Mouse (Mus musculus): Measurements from ENCODE around the gene 0610010K14Rik.

Gene 0610010K14Rik

GRCm38 (mm10) chr11:70237457-70238167, at the start of gene 0610010K14Rik:
TSS of gene 0610010K14Rik (minus strand) at chr11:70237914.
- Histone ChIP-seq H3K36me3 (ENCODE audit: control insufficient read depth, insufficient read depth, low read length, poor library complexity, severe bottlenecking) (peaks cover 2% of the 10 kb centered on the region; the same call in 1 of the 2 replicates), H3K27me3 (ENCODE audit: control insufficient read depth, insufficient read depth, low read length, poor library complexity, severe bottlenecking) (no peaks in the 10 kb centered on the region)
- DNase-seq (ENCODE audit: low read depth, low spot score): peak; percentile 98

GRCm38 (mm10) chr11:70285686-70286085, 48.0 kb upstream of the 0610010K14Rik start:
- Histone ChIP-seq H3K36me3 (ENCODE audit: control insufficient read depth, insufficient read depth, low read length, poor library complexity, severe bottlenecking) (no peaks in the 10 kb centered on the region; the same call in 1 of the 2 replicates), H3K27me3 (ENCODE audit: control insufficient read depth, insufficient read depth, low read length, poor library complexity, severe bottlenecking) (no peaks in the 10 kb centered on the region; the same call in 1 of the 2 replicates)
- no peak for DNase-seq (ENCODE audit: low read depth, low spot score)

- Histone ChIP-seq H3K27me3 (ENCODE audit: control insufficient read depth, insufficient read depth, low read length, poor library complexity, severe bottlenecking) (no peaks in the 10 kb centered on the region; the same call in 1 of the 2 replicates), H3K36me3 (ENCODE audit: control insufficient read depth, insufficient read depth, low read length, poor library complexity, severe bottlenecking) (no peaks in the 10 kb centered on the region; the same call in 1 of the 2 replicates)
- DNase-seq (ENCODE audit: low read depth, low spot score): no peak
Observed at GRCm38 (mm10) chr11:70284757-70285156, 47.0 kb upstream of the 0610010K14Rik start.

- Histone ChIP-seq H3K27me3 (ENCODE audit: control insufficient read depth, insufficient read depth, low read length, poor library complexity, severe bottlenecking) (no peaks in the 10 kb centered on the region; the same call in 1 of the 2 replicates), H3K36me3 (ENCODE audit: control insufficient read depth, insufficient read depth, low read length, poor library complexity, severe bottlenecking) (no peaks in the 10 kb centered on the region; the same call in 1 of the 2 replicates)
- DNase-seq (ENCODE audit: low read depth, low spot score): no peak
Observed at GRCm38 (mm10) chr11:70283666-70284065, 46.0 kb upstream of the 0610010K14Rik start.

- H3K27me3 ChIP-seq (ENCODE audit: control insufficient read depth, insufficient read depth, low read length, poor library complexity, severe bottlenecking): no peaks in the 10 kb centered on the region; the same call in 1 of the 2 replicates
- H3K36me3 ChIP-seq (ENCODE audit: control insufficient read depth, insufficient read depth, low read length, poor library complexity, severe bottlenecking): no peaks in the 10 kb centered on the region; the same call in 1 of the 2 replicates
- DNase-seq (ENCODE audit: low read depth, low spot score): no peak
Observed at GRCm38 (mm10) chr11:70280441-70280840, 42.7 kb upstream of the 0610010K14Rik start.

- Histone ChIP-seq H3K27me3 (ENCODE audit: control insufficient read depth, insufficient read depth, low read length, poor library complexity, severe bottlenecking) (no peaks in the 10 kb centered on the region; the same call in 1 of the 2 replicates), H3K36me3 (ENCODE audit: control insufficient read depth, insufficient read depth, low read length, poor library complexity, severe bottlenecking) (no peaks in the 10 kb centered on the region; the same call in 1 of the 2 replicates)
- no peak for DNase-seq (ENCODE audit: low read depth, low spot score)
Observed at GRCm38 (mm10) chr11:70278961-70279360, 41.2 kb upstream of the 0610010K14Rik start.

- H3K27me3 ChIP-seq (ENCODE audit: control insufficient read depth, insufficient read depth, low read length, poor library complexity, severe bottlenecking): no peaks in the 10 kb centered on the region
- H3K36me3 ChIP-seq (ENCODE audit: control insufficient read depth, insufficient read depth, low read length, poor library complexity, severe bottlenecking): no peaks in the 10 kb centered on the region
- DNase-seq (ENCODE audit: low read depth, low spot score): no peak
Observed at GRCm38 (mm10) chr11:70271641-70272040, 33.9 kb upstream of the 0610010K14Rik start.

- Histone ChIP-seq H3K27me3 (ENCODE audit: control insufficient read depth, insufficient read depth, low read length, poor library complexity, severe bottlenecking) (no peaks in the 10 kb centered on the region), H3K36me3 (ENCODE audit: control insufficient read depth, insufficient read depth, low read length, poor library complexity, severe bottlenecking) (no peaks in the 10 kb centered on the region)
- no peak for DNase-seq (ENCODE audit: low read depth, low spot score)
Observed at GRCm38 (mm10) chr11:70266405-70266804, 28.7 kb upstream of the 0610010K14Rik start.

GRCm38 (mm10) chr11:70265819-70266218, 28.1 kb upstream of the 0610010K14Rik start:
- Histone ChIP-seq H3K27me3 (ENCODE audit: control insufficient read depth, insufficient read depth, low read length, poor library complexity, severe bottlenecking) (no peaks in the 10 kb centered on the region), H3K36me3 (ENCODE audit: control insufficient read depth, insufficient read depth, low read length, poor library complexity, severe bottlenecking) (no peaks in the 10 kb centered on the region)
- DNase-seq (ENCODE audit: low read depth, low spot score): no peak

- no peak for DNase-seq (ENCODE audit: low read depth, low spot score)
- no peaks in the 10 kb centered on the region for H3K27me3 ChIP-seq (ENCODE audit: control insufficient read depth, insufficient read depth, low read length, poor library complexity, severe bottlenecking)
- H3K36me3 ChIP-seq (ENCODE audit: control insufficient read depth, insufficient read depth, low read length, poor library complexity, severe bottlenecking): no peaks in the 10 kb centered on the region
Observed at GRCm38 (mm10) chr11:70265252-70265651, 27.5 kb upstream of the 0610010K14Rik start.

GRCm38 (mm10) chr11:70259035-70259434, 21.3 kb upstream of the 0610010K14Rik start:
- Histone ChIP-seq H3K27me3 (ENCODE audit: control insufficient read depth, insufficient read depth, low read length, poor library complexity, severe bottlenecking) (peaks cover 2% of the 10 kb centered on the region; the same call in 1 of the 2 replicates), H3K36me3 (ENCODE audit: control insufficient read depth, insufficient read depth, low read length, poor library complexity, severe bottlenecking) (no peaks in the 10 kb centered on the region)
- DNase-seq (ENCODE audit: low read depth, low spot score): no peak

GRCm38 (mm10) chr11:70254931-70255531, 17.3 kb upstream of the 0610010K14Rik start, which contains the start of gene Alox12:
TSS of gene Alox12 (minus strand) at chr11:70255353.
- DNase-seq (ENCODE audit: low read depth, low spot score): peak; percentile 20
- Histone ChIP-seq H3K36me3 (ENCODE audit: control insufficient read depth, insufficient read depth, low read length, poor library complexity, severe bottlenecking) (no peaks in the 10 kb centered on the region), H3K27me3 (ENCODE audit: control insufficient read depth, insufficient read depth, low read length, poor library complexity, severe bottlenecking) (peaks cover 2% of the 10 kb centered on the region; the same call in 1 of the 2 replicates)

GRCm38 (mm10) chr11:70254337-70254736, 16.6 kb upstream of the 0610010K14Rik start:
- Histone ChIP-seq H3K36me3 (ENCODE audit: control insufficient read depth, insufficient read depth, low read length, poor library complexity, severe bottlenecking) (no peaks in the 10 kb centered on the region), H3K27me3 (ENCODE audit: control insufficient read depth, insufficient read depth, low read length, poor library complexity, severe bottlenecking) (peaks cover 2% of the 10 kb centered on the region; the same call in 1 of the 2 replicates)
- DNase-seq (ENCODE audit: low read depth, low spot score): no peak

GRCm38 (mm10) chr11:70251853-70252252, 14.1 kb upstream of the 0610010K14Rik start:
- H3K27me3 ChIP-seq (ENCODE audit: control insufficient read depth, insufficient read depth, low read length, poor library complexity, severe bottlenecking): peaks cover 2% of the 10 kb centered on the region; the same call in 1 of the 2 replicates
- H3K36me3 ChIP-seq (ENCODE audit: control insufficient read depth, insufficient read depth, low read length, poor library complexity, severe bottlenecking): no peaks in the 10 kb centered on the region
- no peak for DNase-seq (ENCODE audit: low read depth, low spot score)

GRCm38 (mm10) chr11:70250150-70250549, 12.4 kb upstream of the 0610010K14Rik start:
- peaks cover 2% of the 10 kb centered on the region; the same call in 1 of the 2 replicates for H3K27me3 ChIP-seq (ENCODE audit: control insufficient read depth, insufficient read depth, low read length, poor library complexity, severe bottlenecking)
- DNase-seq (ENCODE audit: low read depth, low spot score): no peak
- no peaks in the 10 kb centered on the region for H3K36me3 ChIP-seq (ENCODE audit: control insufficient read depth, insufficient read depth, low read length, poor library complexity, severe bottlenecking)
